Mouse (Mus musculus): ENCODE measurements around the gene Cenpj.

GRCm38 (mm10) chr14:56569041-56569440 lies 6.2 kb downstream of the Cenpj start:
- TF ChIP-seq CTCF (IDR thresholded peaks at IDR 0.05) = no peak
- TF ChIP-seq EP300 (IDR thresholded peaks at IDR 0.05) = no peak

All from lung, postnatal 0 days (tissue).